Mouse (Mus musculus) natural killer cell, adult 2 months (primary cell): Measurements from ENCODE around the gene Runx2.

ENCODE experiments used
- DNase-seq, 2 experiments: peaks; one replicate each; pipeline ENCODE4 v3.0.0; 2022; ENCODE audit warnings: low spot score in 2 of 2

Runx2 gene

DNA sequence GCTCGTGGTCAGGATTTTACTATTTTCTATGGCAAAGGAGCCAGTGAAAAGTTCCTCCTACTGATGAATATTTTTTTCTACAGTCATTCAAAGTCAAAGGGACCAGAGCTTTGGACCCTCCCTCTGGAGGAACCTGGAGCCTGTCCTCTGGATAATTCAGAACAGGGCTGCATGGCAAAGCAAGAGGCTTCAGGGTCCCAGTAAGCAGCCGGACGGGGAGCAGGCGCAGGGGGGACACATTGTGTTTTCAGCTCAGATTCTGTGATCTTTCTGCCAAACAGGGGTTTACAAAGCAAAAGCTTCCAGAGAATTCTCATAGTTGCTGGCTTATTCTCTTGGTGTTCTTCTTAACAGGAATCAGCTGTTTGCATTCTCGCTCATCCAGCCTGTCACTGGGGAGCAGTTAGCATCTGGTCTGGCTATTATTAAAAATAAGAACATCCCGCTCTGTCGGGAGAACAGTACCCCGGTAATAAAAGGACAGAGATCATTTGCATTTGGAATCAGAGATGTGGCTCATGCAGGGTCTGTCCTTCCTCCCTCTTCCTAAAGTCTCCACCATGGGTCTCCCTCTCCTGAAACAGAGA lies 216.6 kb downstream of the Runx2 start:
- no peak for DNase-seq

DNA sequence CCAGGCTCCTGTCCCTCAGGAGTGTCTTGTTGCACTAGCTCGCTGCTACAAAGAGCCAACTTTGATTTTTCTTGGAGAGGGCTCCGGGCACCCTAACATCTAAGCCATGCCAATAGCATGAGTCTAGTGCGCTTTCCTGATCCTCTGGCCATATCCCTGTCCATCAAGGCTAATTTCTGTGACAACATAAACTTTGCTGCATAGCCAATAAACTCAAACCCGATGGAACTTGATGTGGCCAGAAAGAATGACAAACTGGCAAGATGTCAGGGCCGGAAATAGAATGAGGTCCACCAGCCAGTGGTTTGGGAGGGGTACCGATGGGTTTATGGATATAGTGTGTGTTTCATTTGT lies 221.9 kb downstream of the Runx2 start:
- DNase-seq: no peak

DNA sequence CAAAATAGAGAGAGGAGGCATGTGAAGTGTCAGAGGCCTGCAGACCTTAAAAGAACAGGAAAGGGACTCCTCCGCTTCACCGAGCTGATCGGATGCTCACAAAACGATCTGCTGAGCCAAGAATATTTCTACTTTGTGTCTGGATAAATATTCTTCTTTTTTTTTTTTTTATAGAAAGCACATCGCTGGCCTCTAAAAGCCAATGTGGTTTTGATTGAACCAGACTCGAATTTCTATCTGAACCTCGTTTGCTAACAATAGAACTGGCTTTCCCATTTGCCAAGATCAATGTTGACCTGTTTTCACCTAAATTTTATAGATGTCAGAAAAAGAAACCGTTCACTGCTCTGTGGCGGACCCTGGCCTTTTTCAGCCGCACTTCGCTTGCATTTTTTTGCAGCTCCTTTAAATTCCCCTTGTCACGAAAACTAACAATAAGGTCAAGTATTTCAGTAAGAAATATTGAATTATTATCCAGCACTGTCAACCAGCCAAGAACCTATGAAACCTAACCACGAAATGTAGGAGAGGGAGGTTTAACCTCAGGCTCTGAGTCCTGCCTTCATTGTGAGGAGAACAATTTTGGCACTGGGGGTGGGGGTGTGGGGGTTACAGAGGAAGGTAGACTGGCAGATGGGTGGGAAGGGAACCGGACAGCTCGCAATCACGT lies 222.4 kb downstream of the Runx2 start:
- no peak for DNase-seq

DNA sequence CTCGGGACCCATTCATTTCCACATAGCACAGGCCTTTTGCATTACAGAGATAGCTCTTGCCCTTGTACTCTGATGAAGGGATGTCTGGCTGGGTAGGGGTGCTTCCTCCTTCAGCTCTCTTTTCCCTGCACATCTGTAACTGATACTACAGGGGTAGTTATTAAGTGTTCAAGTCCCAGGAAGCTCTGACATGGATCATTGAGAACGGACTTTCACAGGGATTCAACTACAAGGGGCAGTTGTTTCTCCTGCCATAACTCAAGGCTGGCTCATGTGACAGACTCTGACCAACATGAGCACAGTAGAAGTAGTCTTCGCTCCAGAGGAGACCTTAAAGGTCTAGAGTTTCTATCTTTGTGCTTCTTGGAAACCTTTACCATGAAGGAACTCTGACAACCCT lies 226.1 kb downstream of the Runx2 start:
- DNase-seq: no peak

DNA sequence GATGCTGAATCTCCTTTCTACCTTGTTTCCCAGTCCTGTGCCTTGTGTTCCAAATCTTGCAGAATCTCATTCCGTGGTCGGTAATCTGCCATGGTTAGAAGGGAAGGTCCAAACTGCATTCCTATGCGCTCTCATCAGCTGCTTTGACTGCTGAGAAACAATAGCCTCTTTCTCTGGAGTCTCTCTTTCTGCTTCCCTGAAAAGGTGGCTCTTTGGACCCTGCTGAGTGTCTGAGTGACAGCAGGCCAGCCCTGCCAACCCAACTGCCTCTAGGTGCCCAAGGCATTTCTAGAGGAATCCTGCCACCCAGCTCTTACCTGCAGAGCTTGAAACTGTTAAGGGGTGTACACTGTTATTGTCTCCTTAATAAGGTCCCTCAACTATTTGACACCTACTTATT lies 226.6 kb downstream of the Runx2 start:
- DNase-seq: no peak

DNA sequence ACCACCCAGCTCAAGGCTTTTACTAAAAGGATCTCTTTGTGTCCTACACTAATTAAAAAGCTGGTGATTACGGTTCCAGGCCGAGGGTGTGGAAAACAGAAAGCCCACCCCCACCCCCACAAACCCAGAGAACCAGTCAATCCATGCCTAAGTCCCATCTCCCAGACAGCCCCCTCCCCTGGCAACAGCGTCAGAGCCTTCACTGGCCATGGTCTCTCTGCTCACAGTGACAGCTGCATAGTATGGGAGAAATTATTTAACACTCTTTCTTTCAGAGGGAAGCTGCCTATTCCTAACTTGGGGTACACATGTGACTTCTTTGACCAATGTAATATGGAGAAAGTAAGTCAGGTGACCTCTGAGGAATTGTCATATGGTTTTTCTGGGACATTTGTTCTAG lies 228.4 kb downstream of the Runx2 start:
- DNase-seq: no peak

DNA sequence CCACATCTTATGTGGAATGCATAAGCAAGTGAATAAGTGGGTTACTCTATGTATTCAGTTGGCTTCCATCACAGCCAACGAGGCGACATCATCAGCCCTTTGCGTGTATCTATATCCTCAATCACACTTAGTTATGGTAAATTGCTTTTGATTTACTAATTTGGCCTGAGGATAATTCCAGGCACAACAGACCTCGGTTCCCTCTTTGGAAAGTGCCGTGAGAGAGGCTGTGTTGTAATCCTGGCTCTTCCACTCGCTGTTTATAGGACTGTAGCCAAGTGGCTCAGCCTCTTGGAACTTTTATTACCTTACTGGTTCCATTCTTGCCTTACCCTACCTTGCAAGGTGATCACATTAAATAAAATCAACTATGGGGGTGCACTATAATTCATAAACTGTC lies 229.8 kb downstream of the Runx2 start:
- DNase-seq: no peak

DNA sequence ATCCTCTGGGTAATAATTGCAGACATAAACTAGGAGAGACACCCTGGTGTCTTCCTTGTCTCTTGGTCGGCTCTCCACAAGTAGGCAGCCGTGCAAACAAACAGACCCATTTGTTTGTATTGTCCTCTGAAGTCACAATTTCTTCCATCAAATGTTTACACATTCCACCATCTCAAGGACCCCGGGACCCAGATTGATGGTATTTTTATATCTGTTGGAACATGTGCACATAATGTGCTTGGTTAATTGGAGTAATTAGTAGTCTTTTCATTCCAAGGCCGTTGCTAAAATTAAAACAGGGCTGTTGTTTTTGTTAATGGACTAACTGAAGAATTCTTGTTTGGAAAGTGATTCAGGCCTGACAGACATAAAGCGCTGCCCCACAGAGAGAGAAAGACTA lies 236.8 kb downstream of the Runx2 start:
- no peak for DNase-seq

DNA sequence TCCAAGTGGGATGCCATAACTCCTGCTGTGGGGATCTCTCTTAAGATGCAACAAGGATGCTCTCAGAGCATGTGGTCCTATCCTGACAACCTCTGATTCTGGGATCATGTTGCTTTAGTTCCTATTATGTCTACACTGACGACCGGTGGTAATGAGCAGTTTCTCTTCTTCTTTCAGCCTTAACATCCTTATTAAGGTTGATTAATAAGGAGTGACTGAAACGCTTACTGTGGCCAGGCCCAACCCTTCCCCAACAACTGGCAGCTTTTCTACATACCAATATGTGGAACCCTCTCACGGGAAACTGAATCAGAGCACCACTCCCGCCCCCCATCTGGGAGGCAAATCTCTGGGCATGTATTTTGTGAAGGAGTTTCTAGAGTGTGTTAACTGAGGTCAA lies 243.7 kb downstream of the Runx2 start:
- no peak for DNase-seq

DNA sequence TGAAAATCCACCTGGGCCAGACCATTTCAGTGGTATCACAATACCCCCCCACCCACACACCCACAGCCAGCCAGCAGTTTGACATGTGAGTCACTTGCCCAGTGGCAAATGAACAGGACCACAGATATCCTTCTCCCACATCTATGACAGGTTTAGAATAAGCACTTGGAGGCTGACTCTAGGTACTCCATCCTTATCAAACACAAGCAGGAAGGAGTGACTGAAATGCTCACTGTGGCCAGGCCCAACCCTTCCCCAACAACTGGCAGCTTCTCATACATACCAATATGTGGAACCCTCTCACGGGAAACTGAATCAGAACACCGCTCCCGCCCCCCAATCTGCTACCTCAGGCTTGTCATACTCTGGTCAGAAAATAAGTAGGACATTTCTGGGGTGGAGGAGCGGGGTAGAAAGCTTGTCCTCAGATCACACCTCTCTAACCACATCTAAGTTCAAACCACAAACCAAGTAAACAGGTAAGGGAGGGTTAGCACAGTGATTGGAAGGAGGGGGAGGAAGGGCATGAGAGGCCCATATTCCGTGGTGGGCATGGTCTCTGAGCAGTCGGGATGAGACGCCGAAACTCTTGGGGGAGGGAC lies 245.5 kb downstream of the Runx2 start:
- peak; percentile 32 to 52 for DNase-seq

DNA sequence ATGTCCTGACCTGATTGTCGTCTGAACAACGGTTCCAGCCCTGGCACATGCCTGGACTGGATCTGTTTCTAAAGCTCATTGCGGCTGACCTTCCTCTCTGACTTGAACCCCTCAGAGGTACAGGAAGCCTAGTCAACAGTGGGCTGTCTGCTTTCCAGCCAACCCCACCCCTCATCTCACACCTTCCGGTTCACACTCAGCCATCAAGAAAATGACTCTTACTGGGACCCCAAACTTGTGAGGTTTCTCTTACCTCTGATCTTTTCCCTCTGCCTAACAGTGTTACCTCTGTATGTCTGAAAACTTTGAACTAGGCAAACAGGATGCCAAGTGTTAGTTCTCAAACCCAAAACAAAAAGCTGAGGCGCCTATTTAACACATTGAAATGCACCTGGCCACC lies 247.6 kb downstream of the Runx2 start:
- peak; percentile 26 to 49 for DNase-seq

DNA sequence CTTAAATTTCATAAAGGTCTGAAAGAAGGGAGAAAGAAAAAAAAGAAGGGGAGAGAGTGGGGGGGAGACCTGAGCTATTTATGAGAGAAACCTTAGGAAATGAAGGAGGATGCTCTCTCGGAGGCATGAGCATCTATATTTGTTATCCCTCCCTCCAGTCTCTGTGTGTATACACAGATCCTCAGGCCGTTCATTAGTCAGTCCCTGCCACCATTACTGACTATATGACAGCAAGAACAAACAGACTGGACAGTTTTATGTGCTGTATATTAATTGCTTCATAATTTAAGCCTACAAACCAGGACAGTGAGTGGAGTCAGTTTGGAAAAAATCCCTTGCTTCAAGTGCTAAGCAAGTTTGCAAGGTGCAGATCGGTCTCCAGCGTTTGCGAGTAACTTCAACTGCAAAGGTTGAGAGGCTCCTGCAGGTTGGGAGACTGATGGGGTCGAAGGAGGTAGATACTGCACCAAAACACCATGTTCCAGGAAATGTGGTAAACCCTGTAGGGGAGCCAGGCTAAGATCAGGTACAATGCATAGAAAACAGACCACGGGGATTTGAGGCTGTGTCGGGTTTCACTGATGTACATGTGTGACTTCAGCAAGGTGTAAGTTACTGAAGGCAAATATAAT lies 248.6 kb downstream of the Runx2 start:
- no peak for DNase-seq

DNA sequence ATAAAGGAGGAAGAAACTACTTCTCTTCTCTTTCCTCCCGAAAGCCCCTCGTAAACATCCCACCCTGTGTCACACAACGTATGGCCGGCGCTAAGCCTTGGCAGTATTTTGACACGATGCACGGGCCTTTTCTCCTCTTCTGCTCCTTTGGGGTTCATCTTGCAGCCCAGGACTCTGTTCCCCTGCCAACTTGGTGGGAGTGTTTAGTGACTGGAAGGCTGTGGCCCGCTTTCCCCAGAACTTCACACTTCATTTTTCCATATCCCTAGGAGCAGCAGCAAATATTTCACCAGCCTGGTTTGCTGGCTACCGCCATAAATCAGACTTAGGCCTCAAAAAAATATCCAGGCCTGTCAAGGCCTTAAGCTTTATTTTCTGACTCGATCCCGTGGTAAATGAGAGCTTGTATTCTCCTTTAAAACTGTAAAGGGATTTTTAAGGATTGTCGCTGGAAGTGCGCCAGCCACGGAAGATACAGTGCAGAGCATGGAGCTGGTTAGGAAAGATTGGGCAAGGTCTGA lies 249.2 kb downstream of the Runx2 start:
- DNase-seq: no peak

DNA sequence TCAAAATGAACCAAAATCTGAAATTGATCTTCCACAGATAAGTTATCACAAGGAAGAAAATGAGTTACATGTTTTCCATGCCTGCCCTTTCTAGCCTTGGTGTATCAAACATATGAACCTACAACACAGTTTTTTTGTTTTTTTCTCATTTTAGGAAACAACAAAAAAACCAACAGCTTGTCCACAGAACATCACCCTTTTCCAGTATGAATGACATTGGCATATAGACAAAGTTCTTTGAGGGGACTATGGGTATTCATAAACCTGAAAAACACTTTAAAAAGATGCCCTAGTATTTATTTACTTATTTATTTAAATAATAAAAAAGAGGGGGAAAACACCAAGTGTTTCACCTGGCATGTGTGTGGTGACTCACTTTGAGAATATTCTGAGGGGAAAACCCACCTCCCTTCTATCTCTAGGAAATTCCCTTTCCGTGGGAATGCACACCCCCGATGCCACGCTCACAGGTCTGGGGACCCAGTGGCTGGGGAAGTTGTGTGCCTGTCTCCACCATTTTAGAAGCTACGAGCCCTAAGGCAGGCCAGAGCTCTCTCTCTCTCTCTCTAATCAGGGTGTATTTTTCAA lies 249.9 kb downstream of the Runx2 start:
- no peak for DNase-seq

DNA sequence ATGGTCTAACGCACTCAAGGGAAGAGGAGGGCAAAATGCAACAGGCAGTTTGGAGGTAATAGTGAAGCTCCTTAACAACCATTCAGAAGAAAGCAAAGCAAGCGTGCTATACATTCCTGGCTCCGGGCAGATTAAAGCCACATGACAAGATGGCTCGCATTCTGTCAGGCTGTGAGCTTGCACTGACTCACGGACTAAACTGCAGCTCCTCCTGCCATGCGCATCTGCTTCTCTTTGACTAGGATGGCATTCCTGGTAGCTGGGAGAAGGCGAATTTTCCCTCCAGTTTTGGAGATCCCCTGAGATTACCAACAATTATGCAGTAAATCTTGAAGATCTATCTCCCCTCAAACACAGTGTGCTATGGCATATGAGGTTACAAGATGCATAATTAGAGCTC lies 254.6 kb downstream of the Runx2 start:
- no peak for DNase-seq

DNA sequence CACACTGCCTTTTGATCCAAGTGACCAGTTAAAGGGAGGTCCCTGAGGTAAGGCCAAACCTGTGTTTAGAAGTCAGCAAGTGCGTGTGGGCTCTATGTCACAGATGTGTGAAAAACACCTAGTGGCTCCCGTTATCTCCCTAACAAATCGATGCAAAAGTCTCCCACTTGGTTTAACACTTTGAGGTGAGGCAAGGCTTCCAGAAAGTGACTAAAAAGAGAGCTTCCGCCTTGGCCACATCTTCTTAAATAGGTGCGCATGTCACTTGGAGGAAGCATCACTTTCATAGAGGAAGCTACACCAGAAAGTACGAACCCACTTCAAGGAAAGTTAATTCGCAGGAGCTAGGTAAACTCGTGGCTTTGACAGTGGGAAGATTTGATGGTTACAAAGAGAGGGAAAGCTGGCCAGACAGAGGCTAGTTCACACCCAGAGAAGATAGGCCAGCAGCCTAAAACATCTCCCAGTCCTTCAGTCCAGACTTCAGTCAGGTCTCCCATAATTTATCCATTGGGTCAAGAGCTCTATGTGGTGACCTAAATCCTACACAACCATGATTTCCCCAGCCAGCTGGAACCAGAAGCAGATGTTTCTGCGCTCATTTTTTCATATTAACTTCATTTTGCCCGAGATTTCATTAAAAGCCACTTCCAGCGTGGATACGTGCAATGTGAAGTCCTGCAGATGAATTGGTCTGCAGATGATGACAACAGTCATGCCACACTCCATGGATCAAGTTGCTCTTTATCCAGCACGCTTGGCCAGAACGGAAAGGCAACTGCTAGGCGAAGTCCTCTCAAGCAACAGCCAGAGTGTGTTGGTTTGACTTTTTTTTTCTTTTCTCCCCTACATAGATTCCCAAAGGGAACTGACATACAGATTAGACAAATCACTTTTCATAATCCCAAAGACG lies 257.1 kb downstream of the Runx2 start:
- DNase-seq: peak; percentile 57 to 73

DNA sequence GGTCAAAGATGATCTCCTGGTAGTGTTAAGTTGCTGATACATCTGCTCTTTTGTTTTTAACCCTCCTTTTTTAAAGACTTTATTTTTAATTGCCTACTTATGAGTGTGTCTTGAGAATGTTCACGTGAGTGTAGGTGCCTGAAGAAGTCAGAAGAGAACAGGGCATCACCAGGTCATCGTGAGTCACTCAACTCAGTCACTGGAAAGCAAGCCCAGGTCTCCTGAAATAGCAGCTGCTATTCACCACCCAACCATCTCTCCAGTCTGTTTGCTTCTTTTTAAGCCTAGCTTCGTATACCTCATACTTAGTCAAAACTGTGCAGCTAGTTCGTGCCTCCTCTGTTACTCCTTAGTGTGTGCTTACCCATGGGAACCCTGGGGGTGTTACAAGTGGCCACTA lies 259.7 kb downstream of the Runx2 start:
- no peak for DNase-seq

DNA sequence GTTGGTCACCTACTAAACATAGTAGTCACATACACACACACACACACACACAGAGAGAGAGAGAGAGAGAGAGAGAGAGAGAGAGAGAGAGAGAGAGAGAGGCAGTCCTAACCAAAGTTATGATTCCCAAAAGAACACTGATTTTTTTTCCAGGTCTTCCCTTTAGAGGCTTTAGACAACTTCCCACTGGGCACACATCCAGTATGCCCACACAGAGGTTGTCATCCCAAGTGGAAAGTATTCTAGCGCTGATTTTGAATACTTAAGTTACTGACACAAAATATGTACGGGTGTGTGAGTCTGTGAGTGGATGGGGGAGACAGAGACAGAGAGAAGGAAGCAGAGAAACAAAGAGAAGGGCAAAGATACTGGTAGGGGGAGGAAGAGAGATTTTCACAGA lies 265.0 kb downstream of the Runx2 start:
- DNase-seq: no peak

DNA sequence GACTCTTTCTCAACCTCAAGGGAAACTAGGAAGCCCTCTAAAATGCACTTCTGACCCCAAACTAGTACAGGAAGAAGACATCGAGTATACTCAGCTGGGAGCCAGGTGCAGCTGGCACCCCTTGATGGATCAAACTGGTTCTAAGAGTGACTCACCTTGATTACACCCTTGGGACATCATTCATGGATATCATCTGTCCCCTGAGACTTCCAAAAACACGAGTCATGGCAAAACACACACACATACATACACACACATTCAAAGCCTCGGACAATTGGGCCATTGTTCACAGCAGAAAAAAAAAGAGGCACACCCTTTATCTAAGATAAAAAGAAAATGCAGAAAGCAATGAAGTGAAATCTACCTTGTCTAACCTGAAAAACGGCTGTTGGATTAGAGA lies 266.7 kb downstream of the Runx2 start:
- DNase-seq: no peak

DNA sequence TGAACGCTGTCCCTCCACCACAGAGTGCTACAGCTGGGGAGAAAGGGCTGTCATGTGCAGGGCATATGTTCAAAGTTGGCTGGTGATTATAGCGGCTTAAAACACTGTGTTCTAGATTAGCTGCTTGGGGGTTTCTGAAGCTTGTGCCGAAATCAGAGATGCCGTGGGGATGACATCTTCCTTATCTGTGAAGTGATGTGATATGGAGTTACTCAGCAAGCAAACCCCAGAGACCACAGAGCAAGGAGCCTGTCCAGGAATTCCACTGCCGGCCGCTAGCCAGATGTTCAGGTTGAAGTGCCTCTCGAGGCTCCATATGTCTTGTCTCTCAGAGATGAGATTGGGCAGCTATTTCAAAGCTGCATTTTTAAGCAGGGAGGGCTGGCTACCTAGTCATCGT lies 267.8 kb downstream of the Runx2 start:
- DNase-seq: no peak

DNA sequence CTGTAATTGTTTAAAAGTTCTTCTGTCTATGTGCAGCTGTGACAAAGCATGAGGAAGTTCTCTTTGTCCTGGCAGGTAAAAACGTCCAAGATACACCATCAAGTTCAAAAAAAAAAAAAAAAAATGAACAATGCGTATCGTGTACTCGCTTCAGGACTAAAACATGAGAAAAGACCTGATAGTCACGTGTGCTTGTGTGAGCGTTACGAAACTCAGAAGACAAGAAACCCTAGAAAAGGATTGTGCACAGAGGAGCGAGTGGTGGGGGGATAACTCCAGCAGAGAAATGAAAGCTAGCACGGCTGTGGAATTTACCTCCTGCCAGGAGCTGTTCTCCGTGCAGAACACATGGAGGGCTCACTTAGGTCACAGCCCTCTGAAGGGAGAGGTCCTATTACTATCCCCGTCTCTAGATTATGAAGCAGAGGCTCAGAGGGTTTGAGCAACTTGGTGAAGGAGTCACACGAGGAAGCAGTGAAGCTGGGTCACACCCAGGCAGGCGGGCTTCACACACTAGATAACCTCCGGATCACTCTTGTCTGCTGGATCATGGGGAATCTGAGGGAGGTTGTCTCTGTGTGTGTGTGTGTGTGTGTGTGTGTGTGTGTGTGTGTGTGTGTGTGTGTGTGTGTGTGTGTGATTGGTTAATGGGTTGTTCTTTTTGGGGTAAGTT lies 269.3 kb downstream of the Runx2 start:
- DNase-seq: no peak
